ENCODE assay signal across 9 mouse cellular contexts in the genomic region with DNA sequence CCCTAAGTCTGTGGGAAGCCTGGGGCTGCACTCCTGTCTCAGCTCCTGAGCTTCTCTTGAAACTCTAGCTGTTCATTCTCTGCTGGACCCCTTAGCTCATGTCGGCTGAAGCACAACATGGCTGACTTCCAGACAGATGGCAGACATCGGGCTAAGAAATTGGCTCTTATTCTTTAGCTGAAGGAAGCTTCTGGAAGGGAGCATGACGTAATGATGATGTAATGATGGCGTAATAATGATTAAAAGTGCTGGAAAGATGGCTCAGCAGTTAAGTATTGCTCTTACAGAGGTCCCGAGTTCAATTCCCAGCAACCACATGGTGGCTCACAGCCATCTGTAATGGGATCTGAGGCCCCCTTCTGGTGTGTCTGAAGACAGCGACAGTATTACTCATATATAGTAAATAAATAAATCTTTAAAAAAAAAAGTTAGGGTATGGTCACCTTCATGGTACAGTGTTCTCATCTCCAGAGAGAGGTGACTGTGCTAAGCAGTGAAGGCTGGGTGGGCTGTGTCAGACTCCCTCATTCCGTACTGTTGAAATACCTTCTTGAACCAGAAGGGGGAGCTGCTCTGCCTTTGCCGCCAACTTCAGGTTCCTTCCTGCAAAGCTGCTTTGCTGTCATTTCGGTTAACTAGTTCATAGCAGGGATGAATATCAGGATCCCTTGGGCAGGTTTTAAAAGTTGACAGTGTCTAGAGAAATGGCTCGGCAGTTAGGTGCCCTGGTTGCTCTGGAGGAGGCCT. TPM values are rescaled to one million over a fixed set of nuclear protein-coding genes. Genes with fewer than 3 reads are reported as not detected.
DNase-seq lines count a peak whose midpoint lies in the region; ATAC-seq and TF ChIP-seq lines count a peak whose summit lies in the region.
"Had no signal": no experiment of that assay in that cellular context is flagged by ENCODE, and none has a peak within 500 bp of the region (broad histone marks: within the 10 kb centered on the region; RNA-seq: fewer than 3 reads in every experiment).

No protein-coding gene starts in this region.

- TF ChIP-seq CTCF in embryonic fibroblast, embryonic 13.5 days (IDR thresholded peaks at IDR 0.05; ENCODE audit: borderline replicate concordance, insufficient read depth, low read length): peak; percentile 41; the same call in 1 of the 2 replicates

- H3K4me2 ChIP-seq in embryonic facial prominence, embryonic 11.5 days (ENCODE audit: low read depth, low read length): no peak overlapping the region
- H3K4me2 ChIP-seq in midbrain, embryonic 11.5 days: no peak overlapping the region
- no peak overlapping the region for H3K4me2 ChIP-seq in midbrain, embryonic 16.5 days (ENCODE audit: low read length)
- H3K4me2 ChIP-seq: heart, embryonic 15.5 days had no signal

- ATAC-seq in embryonic facial prominence, embryonic 11.5 days (replicated peaks; ENCODE audit: insufficient number of reproducible peaks, low FRiP score, low TSS enrichment, low read depth): no peak
- ATAC-seq in midbrain, embryonic 11.5 days (ENCODE audit: low FRiP score): 0 out of 2 replicates have a peak, but pooled peaks have one; percentile 44
- no peak for ATAC-seq in midbrain, embryonic 16.5 days
- 0 out of 2 replicates have a peak, but pooled peaks have one; percentile 25 for ATAC-seq in neutrophil, adult 5-6 weeks (ENCODE audit: extremely low read depth, insufficient number of reproducible peaks, low FRiP score, poor library complexity, severe bottlenecking)

- no peaks in the 10 kb centered on the region for H3K27me3 ChIP-seq in embryonic facial prominence, embryonic 11.5 days (ENCODE audit: control insufficient read depth, insufficient read depth, low read length)
- no peaks in the 10 kb centered on the region for H3K27me3 ChIP-seq in embryonic facial prominence, embryonic 10.5 days (replicated peaks; ENCODE audit: low read depth, poor library complexity, severe bottlenecking)
- H3K27me3 ChIP-seq in midbrain, embryonic 11.5 days (ENCODE audit: control insufficient read depth, insufficient read depth, low read length): no peaks in the 10 kb centered on the region
- no peaks in the 10 kb centered on the region for H3K27me3 ChIP-seq in midbrain, embryonic 16.5 days (ENCODE audit: control insufficient read depth, insufficient read depth, low read depth, low read length)
- H3K27me3 ChIP-seq: heart, embryonic 15.5 days had no signal

- DNase-seq in embryonic facial prominence, embryonic 11.5 days (ENCODE audit: low spot score): peak; percentile 72
- no peak for DNase-seq in embryonic facial prominence, embryonic 10.5 days (ENCODE audit: low spot score)
- peak; percentile 94 for DNase-seq in midbrain, embryonic 11.5 days (ENCODE audit: low spot score, missing footprints)
- no peak for DNase-seq in urinary bladder, postnatal 14 days (ENCODE audit: low spot score)
- DNase-seq in heart, adult 8-10 months (ENCODE audit: low spot score): no peak

- no peak overlapping the region for H3K4me3 ChIP-seq in embryonic facial prominence, embryonic 11.5 days (ENCODE audit: low read depth, low read length)
- no peak overlapping the region for H3K4me3 ChIP-seq in embryonic facial prominence, embryonic 10.5 days
- no peak overlapping the region for H3K4me3 ChIP-seq in midbrain, embryonic 11.5 days (ENCODE audit: low read depth, low read length)
- no peak overlapping the region for H3K4me3 ChIP-seq in midbrain, embryonic 16.5 days (ENCODE audit: low read depth, low read length)
- H3K4me3 ChIP-seq in embryonic fibroblast, embryonic 13.5 days (ENCODE audit: insufficient read depth, low read length): no peak overlapping the region
- H3K4me3 ChIP-seq: heart, embryonic 15.5 days had no signal

- H3K9ac ChIP-seq in embryonic facial prominence, embryonic 11.5 days (replicated peaks; ENCODE audit: low read length): no peak overlapping the region
- H3K9ac ChIP-seq in midbrain, embryonic 11.5 days (ENCODE audit: low read length): no peak overlapping the region
- no peak overlapping the region for H3K9ac ChIP-seq in midbrain, embryonic 16.5 days (ENCODE audit: low read depth, low read length)
- H3K9ac ChIP-seq: heart, embryonic 15.5 days had no signal

- no peaks in the 10 kb centered on the region for H3K4me1 ChIP-seq in embryonic facial prominence, embryonic 11.5 days (ENCODE audit: control insufficient read depth, insufficient read depth, low read length)
- H3K4me1 ChIP-seq in embryonic facial prominence, embryonic 10.5 days: no peaks in the 10 kb centered on the region
- H3K4me1 ChIP-seq in midbrain, embryonic 11.5 days (ENCODE audit: control insufficient read depth, insufficient read depth, low read length): no peaks in the 10 kb centered on the region
- H3K4me1 ChIP-seq in midbrain, embryonic 16.5 days (ENCODE audit: control insufficient read depth, insufficient read depth, low read length): no peaks in the 10 kb centered on the region
- H3K4me1 ChIP-seq in embryonic fibroblast, embryonic 13.5 days (ENCODE audit: control insufficient read depth, insufficient read depth, low read length): no peaks in the 10 kb centered on the region
- H3K4me1 ChIP-seq: heart, embryonic 15.5 days had no signal

- no peaks in the 10 kb centered on the region for H3K9me3 ChIP-seq in embryonic facial prominence, embryonic 11.5 days (replicated peaks; ENCODE audit: control insufficient read depth, low read length)
- 0 out of 2 replicates have a peak, but pooled peaks cover 5% of the 10 kb centered on the region for H3K9me3 ChIP-seq in embryonic facial prominence, embryonic 10.5 days
- H3K9me3 ChIP-seq in midbrain, embryonic 11.5 days (ENCODE audit: control insufficient read depth, low read length): no peaks in the 10 kb centered on the region; the same call in 1 of the 2 replicates
- no peaks in the 10 kb centered on the region for H3K9me3 ChIP-seq in midbrain, embryonic 16.5 days (replicated peaks; ENCODE audit: control insufficient read depth, low read length, poor library complexity, severe bottlenecking)
- H3K9me3 ChIP-seq: heart, embryonic 15.5 days had no signal

- no peak for TF ChIP-seq POLR2A in embryonic fibroblast, embryonic 13.5 days (IDR thresholded peaks at IDR 0.05; ENCODE audit: low read depth, low read length)

- no peak overlapping the region for H3K27ac ChIP-seq in embryonic facial prominence, embryonic 11.5 days (replicated peaks; ENCODE audit: low read depth, low read length)
- H3K27ac ChIP-seq in embryonic facial prominence, embryonic 10.5 days (replicated peaks): no peak overlapping the region
- H3K27ac ChIP-seq in midbrain, embryonic 11.5 days (ENCODE audit: low read depth, low read length): no peak overlapping the region
- H3K27ac ChIP-seq in midbrain, embryonic 16.5 days (ENCODE audit: low read length): no peak overlapping the region
- no peak overlapping the region for H3K27ac ChIP-seq in embryonic fibroblast, embryonic 13.5 days (ENCODE audit: insufficient read depth, low read length)
- H3K27ac ChIP-seq: heart, embryonic 15.5 days had no signal

- WGBS in embryonic facial prominence, embryonic 11.5 days: 66% methylated on average over 10 of the region's 10 CpGs
- 74% methylated on average over 10 of the region's 10 CpGs for WGBS in embryonic facial prominence, embryonic 10.5 days
- WGBS in midbrain, embryonic 11.5 days: 73% methylated on average over 10 of the region's 10 CpGs
- 71% methylated on average over 10 of the region's 10 CpGs for WGBS in midbrain, embryonic 16.5 days

- H3K36me3 ChIP-seq in embryonic facial prominence, embryonic 11.5 days (replicated peaks; ENCODE audit: control insufficient read depth, insufficient read depth, low read depth, low read length): peaks cover 16% of the 10 kb centered on the region
- H3K36me3 ChIP-seq in embryonic facial prominence, embryonic 10.5 days (replicated peaks): peaks cover 96% of the 10 kb centered on the region
- H3K36me3 ChIP-seq in midbrain, embryonic 11.5 days (ENCODE audit: control insufficient read depth, insufficient read depth, low read length): peaks cover 17% of the 10 kb centered on the region
- H3K36me3 ChIP-seq in midbrain, embryonic 16.5 days (ENCODE audit: control insufficient read depth, insufficient read depth, low read length): peaks cover 25% of the 10 kb centered on the region

RNA-seq across cellular contexts. Expression of a gene that starts 16.4 kb away (rescaled TPM):
- polyA plus RNA-seq in embryonic facial prominence, embryonic 11.5 days (2014; fragmentation: Nextera tagmentation; extraction: Ambion mirVana): 22.2 and 22.4 TPM in 2 replicates
- polyA plus RNA-seq in embryonic facial prominence, embryonic 10.5 days (2016; fragmentation: Nextera tagmentation; extraction: Ambion mirVana): 33.5 and 34.7 TPM in 2 replicates
- 21.9 and 24.6 TPM in 2 replicates for polyA plus RNA-seq in midbrain, embryonic 11.5 days (2014; fragmentation: Nextera tagmentation; extraction: Ambion mirVana)
- 30.9 and 33.9 TPM in 2 replicates for polyA plus RNA-seq in midbrain, embryonic 16.5 days (2015; fragmentation: Nextera tagmentation; extraction: Ambion mirVana)
- polyA plus RNA-seq in embryonic fibroblast, embryonic 13.5 days (2011; ENCODE audit: insufficient read length, low read depth, missing spikeins): 7.4 and 10.8 TPM in 2 replicates
- total RNA-seq in neutrophil, adult 5-6 weeks (2017): 16.2 and 17.5 TPM in 2 replicates
- 10 to 100 TPM; 12.4 to 15.8 (median 13.6) TPM for total RNA-seq in heart, adult 8-10 months (2022)

RNA-seq across cellular contexts. Expression of a gene that starts 23.7 kb away (rescaled TPM):
- 23.1 and 25.8 TPM in 2 replicates for polyA plus RNA-seq in embryonic facial prominence, embryonic 11.5 days (2014; fragmentation: Nextera tagmentation; extraction: Ambion mirVana)
- 29.0 and 32.1 TPM in 2 replicates for polyA plus RNA-seq in embryonic facial prominence, embryonic 10.5 days (2016; fragmentation: Nextera tagmentation; extraction: Ambion mirVana)
- 21.5 and 22.9 TPM in 2 replicates for polyA plus RNA-seq in midbrain, embryonic 11.5 days (2014; fragmentation: Nextera tagmentation; extraction: Ambion mirVana)
- polyA plus RNA-seq in midbrain, embryonic 16.5 days (2015; fragmentation: Nextera tagmentation; extraction: Ambion mirVana): 21.2 and 24.4 TPM in 2 replicates
- polyA plus RNA-seq in embryonic fibroblast, embryonic 13.5 days (2011; ENCODE audit: insufficient read length, low read depth, missing spikeins): 21.0 and 23.2 TPM in 2 replicates
- 5.0 and 5.2 TPM in 2 replicates for total RNA-seq in neutrophil, adult 5-6 weeks (2017)
- total RNA-seq in heart, adult 8-10 months (2022): 1 to 10 TPM; 4.6 to 5.7 (median 5.1) TPM

RNA-seq across cellular contexts. Expression of a gene that starts 36.2 kb away (rescaled TPM):
- 3.2 TPM in 2 replicates for polyA plus RNA-seq in embryonic facial prominence, embryonic 11.5 days (2014; fragmentation: Nextera tagmentation; extraction: Ambion mirVana)
- 9.7 and 10.6 TPM in 2 replicates for polyA plus RNA-seq in embryonic facial prominence, embryonic 10.5 days (2016; fragmentation: Nextera tagmentation; extraction: Ambion mirVana)
- polyA plus RNA-seq in midbrain, embryonic 11.5 days (2014; fragmentation: Nextera tagmentation; extraction: Ambion mirVana): 2.0 and 2.6 TPM in 2 replicates
- polyA plus RNA-seq in midbrain, embryonic 16.5 days (2015; fragmentation: Nextera tagmentation; extraction: Ambion mirVana): 3.0 and 3.4 TPM in 2 replicates
- polyA plus RNA-seq in embryonic fibroblast, embryonic 13.5 days (2011; ENCODE audit: insufficient read length, low read depth, missing spikeins): 10.7 and 13.0 TPM in 2 replicates
- 6.5 and 8.7 TPM in 2 replicates for total RNA-seq in neutrophil, adult 5-6 weeks (2017)
- 100 to 1,000 TPM in 1 of 4 experiments, 10 to 100 TPM in 3; 87.7 to 109 (median 93.7) TPM for total RNA-seq in heart, adult 8-10 months (2022)

RNA-seq across cellular contexts. Expression of a gene that starts 38.9 kb away (rescaled TPM):
- 75.0 and 79.3 TPM in 2 replicates for polyA plus RNA-seq in embryonic facial prominence, embryonic 11.5 days (2014; fragmentation: Nextera tagmentation; extraction: Ambion mirVana)
- 113 and 121 TPM in 2 replicates for polyA plus RNA-seq in embryonic facial prominence, embryonic 10.5 days (2016; fragmentation: Nextera tagmentation; extraction: Ambion mirVana)
- 79.3 and 86.8 TPM in 2 replicates for polyA plus RNA-seq in midbrain, embryonic 11.5 days (2014; fragmentation: Nextera tagmentation; extraction: Ambion mirVana)
- polyA plus RNA-seq in midbrain, embryonic 16.5 days (2015; fragmentation: Nextera tagmentation; extraction: Ambion mirVana): 81.3 and 81.6 TPM in 2 replicates
- polyA plus RNA-seq in embryonic fibroblast, embryonic 13.5 days (2011; ENCODE audit: insufficient read length, low read depth, missing spikeins): 45.2 and 47.8 TPM in 2 replicates
- total RNA-seq in neutrophil, adult 5-6 weeks (2017): 45.3 and 55.7 TPM in 2 replicates
- 100 to 1,000 TPM in 1 of 4 experiments, 10 to 100 TPM in 3; 71.2 to 111 (median 87.7) TPM for total RNA-seq in heart, adult 8-10 months (2022)

RNA-seq across cellular contexts. Expression of a gene that starts 55.1 kb away (rescaled TPM):
- polyA plus RNA-seq in embryonic facial prominence, embryonic 11.5 days (2014; fragmentation: Nextera tagmentation; extraction: Ambion mirVana): 21.1 and 21.5 TPM in 2 replicates
- polyA plus RNA-seq in embryonic facial prominence, embryonic 10.5 days (2016; fragmentation: Nextera tagmentation; extraction: Ambion mirVana): 25.0 and 26.4 TPM in 2 replicates
- 21.1 and 22.5 TPM in 2 replicates for polyA plus RNA-seq in midbrain, embryonic 11.5 days (2014; fragmentation: Nextera tagmentation; extraction: Ambion mirVana)
- 19.3 and 21.5 TPM in 2 replicates for polyA plus RNA-seq in midbrain, embryonic 16.5 days (2015; fragmentation: Nextera tagmentation; extraction: Ambion mirVana)
- 5.7 and 7.5 TPM in 2 replicates for polyA plus RNA-seq in embryonic fibroblast, embryonic 13.5 days (2011; ENCODE audit: insufficient read length, low read depth, missing spikeins)
- total RNA-seq in neutrophil, adult 5-6 weeks (2017): 19.0 and 20.4 TPM in 2 replicates
- 1 to 10 TPM; 3.8 to 5.7 (median 5.0) TPM for total RNA-seq in heart, adult 8-10 months (2022)

Comparison
In these comparisons a context has a peak if more than half of its experiments do, and no peak if none do; other contexts are left out.
1. ATAC-seq: peak in midbrain, embryonic 11.5 days (single experiment) and neutrophil, adult 5-6 weeks (single experiment); none in embryonic facial prominence, embryonic 11.5 days (single experiment) and midbrain, embryonic 16.5 days (single experiment).
2. DNase-seq: peak in embryonic facial prominence, embryonic 11.5 days (single experiment) and midbrain, embryonic 11.5 days (single experiment); none in embryonic facial prominence, embryonic 10.5 days (single experiment), urinary bladder, postnatal 14 days (single experiment) and heart, adult 8-10 months (single experiment).